Comparison of ENCODE assay signal across 7 mouse cellular contexts in genomic region chr1:191719326-191719725, GRCm38 (mm10). TPM values are rescaled to one million over a fixed set of nuclear protein-coding genes. Genes with fewer than 3 reads are reported as not detected.
A peak's percentile ranks its signal among the peaks of the same experiment; 100 is the strongest.
DNase-seq lines count a peak whose midpoint lies in the region; ATAC-seq and TF ChIP-seq lines count a peak whose summit lies in the region.

No protein-coding gene starts in this region.

- H3K4me3 ChIP-seq in left cerebral cortex, adult 2 months, result peak overlapping the region; percentile 92
- H3K4me3 ChIP-seq in brown adipose tissue, adult 24 weeks (ENCODE audit: insufficient read depth, low read depth, low read length), result peak overlapping the region; percentile 76
- H3K4me3 ChIP-seq in heart, postnatal 0 days (ENCODE audit: low read depth, low read length), result peak overlapping the region; percentile 96
- H3K4me3 ChIP-seq in liver, embryonic 16.5 days (ENCODE audit: low read depth, low read length), result peak overlapping the region; percentile 68

- peak overlapping the region; percentile 96 for H3K4me2 ChIP-seq in heart, postnatal 0 days (ENCODE audit: low read depth, low read length)
- H3K4me2 ChIP-seq in liver, embryonic 16.5 days (ENCODE audit: low read depth, low read length), result peak overlapping the region; percentile 56

- peak overlapping the region; percentile 95 for H3K9ac ChIP-seq in heart, postnatal 0 days (replicated peaks; ENCODE audit: low read depth, low read length)
- H3K9ac ChIP-seq in liver, embryonic 16.5 days (ENCODE audit: low read depth, low read length), result peak overlapping the region; percentile 67

- peaks cover 7% of the 10 kb centered on the region for H3K36me3 ChIP-seq in heart, postnatal 0 days (replicated peaks; ENCODE audit: control insufficient read depth, insufficient read depth, low read length)
- no peaks in the 10 kb centered on the region for H3K36me3 ChIP-seq in liver, embryonic 16.5 days (ENCODE audit: control insufficient read depth, insufficient read depth)

- intact Hi-C loops in left cerebral cortex, adult 2 months (cut with DNase I), result loop anchor here (5.0 to 10.0 kb wide), 3 partner anchors 188 to 692 kb away; partner anchors contain the start of genes Flvcr1 and Slc30a1

- no peaks in the 10 kb centered on the region for H3K4me1 ChIP-seq in brown adipose tissue, adult 24 weeks (ENCODE audit: control insufficient read depth, insufficient read depth, insufficient read length, low read length)
- H3K4me1 ChIP-seq in heart, postnatal 0 days (ENCODE audit: control insufficient read depth, insufficient read depth), result peaks cover 5% of the 10 kb centered on the region; the same call in 1 of the 2 replicates
- peaks cover 4% of the 10 kb centered on the region for H3K4me1 ChIP-seq in liver, embryonic 16.5 days (ENCODE audit: control insufficient read depth, low read depth, low read length)

- 16% methylated on average over 11 of the region's 11 CpGs for WGBS in heart, postnatal 0 days
- WGBS in liver, embryonic 16.5 days (ENCODE audit: insufficient replicate concordance), result 25% methylated on average over 11 of the region's 11 CpGs

- no peak for TF ChIP-seq CTCF in left cerebral cortex, adult 2 months (IDR thresholded peaks at IDR 0.05)
- TF ChIP-seq CTCF in heart, postnatal 0 days (IDR thresholded peaks at IDR 0.05; ENCODE audit: low read depth), result no peak

- no peak for ATAC-seq in heart, postnatal 0 days (ENCODE audit: insufficient read depth, low read depth)
- no peak for ATAC-seq in liver, embryonic 16.5 days (ENCODE audit: low read depth)

- H3K27ac ChIP-seq in left cerebral cortex, adult 2 months, result peak overlapping the region; percentile 95
- H3K27ac ChIP-seq in brown adipose tissue, adult 24 weeks (replicated peaks; ENCODE audit: low read depth, low read length), result no peak overlapping the region
- H3K27ac ChIP-seq in heart, postnatal 0 days (ENCODE audit: low read depth), result peak overlapping the region; percentile 95
- H3K27ac ChIP-seq in liver, embryonic 16.5 days (ENCODE audit: low read length), result no peak overlapping the region; the same call in 1 of the 2 replicates

- DNase-seq in left cerebral cortex, adult 2 months (ENCODE audit: extremely low spot score in 1 of 2, low spot score in 2 of 2), result no peak
- DNase-seq in left cerebral cortex, adult 11 months (ENCODE audit: low spot score), result no peak
- no peak for DNase-seq in heart, postnatal 0 days (ENCODE audit: low spot score)
- DNase-seq in urinary bladder, postnatal 4 days (ENCODE audit: low spot score in 2 of 2), result no peak
- no peak for DNase-seq in urinary bladder, postnatal 14 days (ENCODE audit: low spot score)

- no peaks in the 10 kb centered on the region for H3K27me3 ChIP-seq in heart, postnatal 0 days (ENCODE audit: control insufficient read depth, insufficient read depth, low read length)
- peaks cover 31% of the 10 kb centered on the region for H3K27me3 ChIP-seq in liver, embryonic 16.5 days (ENCODE audit: control insufficient read depth, insufficient read depth, low read depth, low read length)

- no peak for TF ChIP-seq EP300 in heart, postnatal 0 days (IDR thresholded peaks at IDR 0.05; ENCODE audit: low read depth)

- H3K9me3 ChIP-seq in heart, postnatal 0 days (replicated peaks; ENCODE audit: control insufficient read depth, low read length), result no peaks in the 10 kb centered on the region
- no peaks in the 10 kb centered on the region for H3K9me3 ChIP-seq in liver, embryonic 16.5 days (replicated peaks; ENCODE audit: control insufficient read depth, low read length)

RNA-seq across cellular contexts. Expression of gene Lpgat1, which starts 1.7 kb away (rescaled TPM):
- total RNA-seq in left cerebral cortex, adult 2 months (2021), result 100 to 1,000 TPM; 189 to 194 TPM
- polyA plus RNA-seq in brown adipose tissue, adult 24 weeks (2012; ENCODE audit: insufficient read depth, insufficient read length, missing spikeins), result 34.1 and 40.5 TPM in 2 replicates
- total RNA-seq in heart, postnatal 0 days (2014; rRNA removed; ENCODE audit: low replicate concordance), result 25.0 and 32.7 TPM in 2 replicates
- 31.3 and 37.5 TPM in 2 replicates for polyA plus RNA-seq in heart, postnatal 0 days (2015; fragmentation: Nextera tagmentation; extraction: Ambion mirVana)
- 4.5 and 5.3 TPM in 2 replicates for polyA plus RNA-seq in liver, embryonic 16.5 days (2015; fragmentation: Nextera tagmentation; extraction: Ambion mirVana)

Comparison
In these comparisons a context has a peak if more than half of its experiments do, and no peak if none do; other contexts are left out.
1. H3K27ac ChIP-seq: peak in left cerebral cortex, adult 2 months (single experiment) and heart, postnatal 0 days (single experiment); none in brown adipose tissue, adult 24 weeks (single experiment) and liver, embryonic 16.5 days (single experiment).
2. Peak in every context shown above with its lines, with median percentiles within 50 percentile points of each other: H3K4me3 ChIP-seq.